In genomic region chr2:91128761-91129160, GRCm38 (mm10) we compare ENCODE assay signal across 2 mouse cellular contexts.
TF ChIP-seq lines count a peak whose summit lies in the region.

No protein-coding gene starts in this region.

TF ChIP-seq in CH12.LX, 34 proteins besides CTCF, POLR2A, EP300 and RAD21:
- TF ChIP-seq MAFK (IDR thresholded peaks at IDR 0.05; ENCODE audit: insufficient replicate concordance, low read length) (peak; percentile 77; the same call in 1 of the 2 replicates), MAX (IDR thresholded peaks at IDR 0.05; ENCODE audit: low read length) (no peak)
TF ChIP-seq in CH12.LX: peak in this region for 1.

TF ChIP-seq in MEL, 35 proteins besides CTCF, POLR2A, EP300 and RAD21:
- TF ChIP-seq MAFK (IDR thresholded peaks at IDR 0.05; ENCODE audit: borderline replicate concordance, low read depth, low read length) (peak; percentile 69), GATA1 (IDR thresholded peaks at IDR 0.05; ENCODE audit: low read depth, low read length) (no peak), MEF2A (IDR thresholded peaks at IDR 0.05; ENCODE audit: extremely low read depth, insufficient replicate concordance, low read depth, low read length, poor library complexity, severe bottlenecking) (no peak)
TF ChIP-seq in MEL: peak in this region for 1.
